Mouse (Mus musculus) ovary, postnatal 14 days (tissue): ENCODE results near the gene Tbc1d16.
A peak's percentile ranks its signal among the peaks of the same experiment; 100 is the strongest.

ENCODE experiments used
- DNase-seq: peaks from one replicate; pipeline ENCODE4 v3.0.0; 2022; ENCODE audit warnings: low spot score

Tbc1d16 gene

DNA sequence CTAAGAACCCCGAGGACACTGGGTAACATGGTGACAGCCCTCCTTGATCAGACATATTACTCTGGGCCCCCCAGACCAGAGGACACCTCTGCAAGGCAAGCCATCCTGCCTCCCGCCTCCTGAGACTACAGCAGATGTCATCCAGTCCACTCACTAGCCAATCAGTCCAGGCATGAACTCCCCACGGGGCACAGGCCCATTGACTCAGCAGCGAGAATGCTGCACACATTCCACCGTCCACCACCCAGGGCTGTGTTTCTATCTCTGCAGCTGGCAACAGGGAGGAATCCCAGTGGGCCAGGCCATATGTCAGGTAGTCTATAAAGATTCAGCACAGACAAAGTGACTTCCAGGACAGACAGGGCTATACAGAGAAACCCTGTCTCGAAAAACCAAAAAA is 20.3 kb downstream of the Tbc1d16 start:
- DNase-seq = no peak

DNA sequence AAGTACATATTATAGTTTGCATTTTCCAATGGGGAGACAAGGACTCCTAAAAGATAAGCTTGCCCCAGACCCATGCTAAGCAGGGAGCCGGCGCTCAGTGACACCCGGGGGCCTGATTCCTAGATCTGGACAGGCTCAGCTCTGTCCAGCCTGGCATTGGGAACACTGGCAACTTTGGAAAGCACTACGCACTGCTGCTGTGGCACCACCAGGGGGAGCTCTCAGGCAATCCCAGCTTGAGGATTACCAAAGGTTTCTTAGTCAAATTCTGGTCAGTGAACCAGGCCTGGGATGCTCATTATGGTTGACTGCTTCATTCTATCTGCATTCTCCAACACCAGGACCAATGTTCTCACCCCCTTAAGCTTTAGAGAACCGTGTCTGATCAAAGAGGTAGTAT is 21.7 kb downstream of the Tbc1d16 start:
- DNase-seq = peak; percentile 68

DNA sequence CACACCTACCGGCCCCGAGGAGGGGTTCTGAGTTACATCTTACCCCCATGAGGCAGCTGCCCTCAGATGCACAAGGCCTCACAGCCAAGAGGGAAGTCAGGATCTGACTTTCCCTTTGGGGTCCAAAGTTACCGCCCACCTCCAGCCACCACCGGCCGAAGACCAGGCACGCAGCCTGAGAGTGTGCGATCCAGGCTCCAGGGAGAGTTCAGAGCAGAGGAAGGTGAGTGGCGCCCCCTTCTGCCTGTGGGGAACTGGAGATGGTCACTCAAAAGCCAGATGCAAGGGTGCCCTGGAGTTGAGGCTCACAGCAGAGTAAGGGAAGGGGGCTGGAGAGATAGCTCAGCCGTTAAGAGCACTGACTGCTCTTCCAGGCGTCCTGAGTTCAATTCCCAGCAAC is 22.6 kb downstream of the Tbc1d16 start:
- no peak for DNase-seq

DNA sequence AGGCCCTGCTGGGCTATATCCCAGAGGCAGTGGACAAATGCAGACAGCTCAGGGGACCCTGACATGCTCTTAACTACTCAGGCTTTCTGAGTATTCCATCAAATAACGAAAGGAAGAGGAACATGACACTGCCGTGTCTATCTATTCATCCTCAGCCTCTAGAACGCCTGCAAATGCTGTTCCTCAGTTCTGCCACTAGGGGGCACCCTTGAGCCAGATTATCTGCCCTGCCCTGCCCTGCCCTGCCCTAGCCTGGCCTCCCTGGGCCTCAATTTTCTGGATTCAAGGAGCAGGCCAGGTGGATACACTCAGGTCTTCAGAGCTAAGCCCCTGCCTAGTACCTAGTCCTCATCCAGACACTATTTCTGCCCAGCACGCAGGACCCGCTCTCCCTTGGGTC is 24.9 kb downstream of the Tbc1d16 start:
- no peak for DNase-seq

DNA sequence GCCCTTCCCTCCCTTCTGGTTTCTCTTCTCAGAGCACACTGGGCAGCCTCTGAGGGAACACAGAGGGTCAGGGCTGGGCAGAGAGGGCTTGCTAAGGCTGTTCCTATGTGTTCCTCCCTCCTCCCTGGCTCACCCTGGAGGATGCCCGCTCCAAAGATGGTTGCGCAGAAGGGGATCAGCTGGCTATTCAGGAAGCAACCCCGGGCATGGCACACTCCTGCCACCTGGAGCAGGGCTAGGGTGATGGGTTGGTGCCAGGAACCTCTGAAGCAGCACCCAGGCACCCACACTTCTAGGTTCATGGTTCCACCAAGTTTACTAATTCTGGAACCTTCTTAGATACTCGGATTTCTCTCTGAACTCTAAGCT is 29.1 kb downstream of the Tbc1d16 start:
- no peak for DNase-seq

DNA sequence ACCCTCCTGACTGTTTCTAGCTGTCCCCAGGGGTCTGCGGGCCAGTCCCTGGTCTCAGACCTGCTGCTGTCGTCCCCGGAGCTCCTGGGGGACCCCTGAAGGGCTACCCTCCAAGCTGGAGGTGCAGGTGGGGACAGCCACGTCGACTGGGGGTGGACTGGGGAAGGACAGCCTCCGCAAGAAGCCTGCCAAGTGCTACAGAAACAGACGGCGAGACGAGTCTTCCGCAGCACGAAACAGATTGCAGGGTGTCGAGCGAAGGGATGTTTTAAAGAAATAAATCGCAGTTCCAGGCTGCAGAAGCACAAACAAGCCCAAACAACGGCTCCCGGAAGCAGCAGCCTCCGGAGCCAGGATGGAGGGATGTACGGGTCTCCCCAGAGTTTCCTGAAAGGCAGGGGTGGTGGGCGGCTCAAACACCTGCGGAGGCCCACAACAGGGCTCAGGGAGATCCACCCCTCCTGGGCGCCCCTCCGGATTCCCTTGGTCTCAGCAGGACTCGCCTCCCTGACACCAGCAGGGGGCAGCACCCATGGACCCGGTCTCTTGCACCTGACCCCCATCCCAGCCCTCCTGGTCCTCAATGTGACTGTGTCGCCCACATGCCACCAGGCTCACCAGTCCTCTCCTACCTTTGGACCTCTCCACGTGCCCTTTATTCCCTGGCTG is 29.6 kb downstream of the Tbc1d16 start:
- DNase-seq = no peak

DNA sequence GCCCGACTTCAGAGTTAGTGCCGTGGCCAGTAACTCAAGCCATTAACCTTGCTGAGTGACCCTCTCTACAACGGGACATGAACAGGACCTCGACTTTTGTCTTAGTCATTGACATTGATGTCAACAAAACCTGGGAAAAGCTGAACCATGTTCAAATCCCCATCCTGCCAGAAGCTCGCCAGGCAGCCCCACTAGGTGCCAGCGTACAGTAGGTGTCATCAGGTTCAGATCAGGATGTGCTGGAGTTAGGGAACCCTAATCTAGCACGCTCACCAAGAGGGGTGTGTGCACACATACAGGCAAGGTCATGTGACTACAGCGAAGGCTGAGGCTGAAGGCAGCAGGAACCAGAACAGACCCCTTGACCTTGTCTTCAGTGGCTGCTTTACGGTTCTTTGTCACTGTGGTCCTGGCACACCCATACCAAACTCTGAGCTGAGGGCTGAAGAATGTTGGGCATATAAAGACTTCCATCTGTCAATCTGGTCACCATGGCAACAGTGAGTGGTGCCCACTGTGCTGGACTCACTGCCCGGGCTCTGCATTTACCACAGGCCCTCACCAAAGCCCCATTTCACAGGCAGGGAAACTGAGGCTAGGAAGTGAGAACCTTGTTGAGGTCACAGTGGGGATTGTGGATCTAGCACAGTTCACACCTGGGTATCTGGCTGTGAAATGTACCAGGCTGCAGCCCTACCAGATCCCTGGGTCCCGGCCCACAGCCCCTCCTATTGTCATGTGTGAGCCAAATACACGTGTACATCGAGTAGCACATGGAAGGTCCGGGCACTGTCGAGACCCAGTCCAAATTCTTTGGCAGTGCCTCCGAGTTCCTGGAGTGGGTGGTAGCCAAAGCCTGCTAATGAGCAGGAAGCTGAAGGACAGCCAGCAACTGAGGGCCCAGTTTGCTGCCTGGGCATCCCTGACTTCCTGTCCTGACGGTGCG is 30.4 kb downstream of the Tbc1d16 start:
- DNase-seq = no peak

DNA sequence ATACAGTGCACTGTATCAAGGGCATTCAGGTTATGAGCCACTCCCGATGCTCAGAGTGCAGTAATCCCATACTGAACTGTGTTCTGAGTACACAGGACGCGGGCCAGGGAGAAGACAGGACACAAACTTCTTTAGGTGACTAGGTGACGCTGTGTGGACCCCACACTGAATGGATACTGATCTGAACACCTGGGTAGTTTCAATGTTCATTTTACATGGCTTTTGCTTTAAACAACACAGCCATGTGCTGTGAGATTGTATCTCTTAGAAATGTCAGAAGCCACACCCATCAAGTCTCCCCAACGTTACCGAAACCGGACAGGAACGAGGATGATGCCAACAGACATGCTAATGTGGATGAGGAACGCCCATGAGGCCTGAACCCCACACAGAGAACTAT is 35.7 kb downstream of the Tbc1d16 start:
- no peak for DNase-seq

DNA sequence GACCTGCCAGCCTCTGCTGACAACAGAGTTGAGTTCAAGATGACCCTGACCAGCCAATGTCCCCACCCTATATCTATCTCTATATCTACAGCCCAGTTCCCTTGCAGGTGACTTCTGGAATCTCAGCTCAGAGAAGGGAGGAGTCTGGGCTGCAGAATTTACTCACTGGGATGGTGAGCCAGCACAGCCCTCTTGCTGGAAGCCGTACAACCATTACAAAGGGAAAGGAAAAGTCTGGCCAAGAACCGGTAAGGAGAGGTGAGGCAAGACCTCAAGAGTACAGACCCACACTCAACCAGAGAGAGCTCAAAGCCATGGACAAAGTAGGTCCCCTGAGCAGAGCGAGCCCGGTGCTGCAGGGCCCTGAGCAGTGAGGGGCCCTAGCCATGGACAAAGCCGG is 36.1 kb downstream of the Tbc1d16 start:
- no peak for DNase-seq

DNA sequence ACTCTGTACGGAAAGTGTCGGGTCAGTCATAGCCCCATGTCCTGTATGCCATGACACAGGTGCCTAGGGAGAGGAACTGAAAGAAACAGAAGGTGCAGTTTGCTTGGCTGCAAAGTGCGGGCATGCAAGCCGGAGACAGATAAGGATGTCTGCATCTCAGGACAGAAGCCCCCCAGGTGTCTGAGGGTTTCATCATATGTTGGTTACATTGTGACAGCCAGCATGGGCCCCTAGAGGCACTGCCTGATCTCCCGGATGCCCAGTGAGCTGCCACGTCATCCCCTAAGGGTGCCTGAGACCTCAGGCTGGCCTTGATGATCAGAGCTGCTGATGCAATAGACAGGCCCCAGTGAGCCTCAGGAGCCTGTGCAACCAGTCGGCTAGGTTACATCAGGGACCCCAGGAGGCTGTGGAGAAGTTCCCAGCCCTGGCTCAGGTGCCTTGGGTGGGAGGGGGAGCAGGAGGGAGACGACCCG is 36.7 kb downstream of the Tbc1d16 start:
- DNase-seq = no peak

DNA sequence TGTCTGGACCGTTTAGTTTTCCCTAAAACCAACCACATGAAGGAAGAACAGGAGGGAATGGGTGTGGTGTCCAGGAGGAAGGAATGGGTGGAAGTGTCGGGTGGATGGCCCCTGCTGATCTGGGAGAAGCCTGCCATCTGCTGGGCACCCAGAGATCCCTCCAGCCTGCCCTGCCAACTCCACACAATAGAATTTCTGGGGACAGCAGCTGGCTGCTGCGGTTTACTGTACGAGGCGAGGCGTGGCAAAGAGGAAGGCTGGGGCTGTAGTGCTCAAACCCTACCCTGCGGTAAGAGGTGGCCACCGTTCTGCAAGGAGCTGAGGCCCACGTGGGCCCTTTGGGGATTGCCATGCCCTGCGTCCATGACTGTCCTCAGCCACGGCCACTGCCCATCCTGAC is 37.8 kb downstream of the Tbc1d16 start:
- DNase-seq = peak; percentile 57

DNA sequence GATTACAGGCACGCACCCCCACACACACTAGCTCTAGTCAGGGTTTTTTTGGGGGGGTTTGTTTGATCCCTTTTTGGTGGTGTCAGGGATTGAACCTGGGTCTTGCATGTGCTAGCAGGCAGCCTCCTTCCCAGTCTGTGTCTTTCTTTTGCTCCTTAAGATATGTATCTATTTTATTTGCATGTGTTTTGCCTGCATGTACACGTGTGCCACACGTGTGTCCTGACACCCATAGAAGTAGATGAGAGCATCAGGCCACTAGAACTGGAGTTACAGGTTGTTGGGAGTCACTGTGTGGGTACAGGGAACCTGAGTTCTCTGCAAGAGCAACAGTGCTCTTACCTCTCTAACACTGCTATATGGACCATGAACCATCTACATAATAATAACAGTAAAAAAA is 39.0 kb downstream of the Tbc1d16 start:
- no peak for DNase-seq

DNA sequence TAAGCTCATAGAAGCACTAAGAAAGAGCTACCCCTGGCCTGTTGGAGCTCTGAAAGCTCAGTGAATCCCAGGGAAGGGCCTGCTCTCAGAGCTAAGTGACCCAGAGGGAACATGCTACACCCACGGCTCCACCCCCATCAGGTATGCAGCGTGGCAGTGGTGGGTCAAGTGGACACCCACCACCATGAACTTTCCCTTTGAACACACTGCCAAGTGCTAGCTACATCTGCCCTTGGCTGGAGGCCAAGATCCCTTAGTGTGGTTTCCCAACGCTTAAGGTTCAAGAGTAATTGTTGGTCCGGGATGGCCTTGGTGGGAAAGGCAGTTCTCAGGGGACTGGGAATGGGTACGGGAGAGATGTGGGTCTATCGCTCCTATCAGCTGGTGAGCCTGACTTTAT is 39.9 kb downstream of the Tbc1d16 start:
- no peak for DNase-seq

DNA sequence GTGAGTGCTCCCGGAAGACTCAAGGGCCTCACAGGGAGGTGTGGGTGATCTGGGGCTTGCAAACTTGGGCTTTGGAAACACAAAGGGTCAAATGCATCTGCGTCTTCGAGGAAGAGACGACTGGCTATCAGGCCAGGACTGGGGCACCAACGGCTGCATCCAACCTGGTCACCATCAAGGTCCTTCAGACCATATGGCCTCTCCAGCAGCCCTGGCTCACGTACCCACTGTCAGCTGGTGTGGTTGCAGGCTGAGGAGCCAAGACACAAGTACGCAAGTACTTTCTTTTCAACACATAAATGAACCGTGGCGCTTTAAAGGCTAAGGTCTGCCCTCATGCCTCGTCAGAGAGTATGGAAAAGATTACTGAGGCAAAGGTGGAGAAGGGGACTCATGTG is 40.5 kb downstream of the Tbc1d16 start:
- DNase-seq = no peak

DNA sequence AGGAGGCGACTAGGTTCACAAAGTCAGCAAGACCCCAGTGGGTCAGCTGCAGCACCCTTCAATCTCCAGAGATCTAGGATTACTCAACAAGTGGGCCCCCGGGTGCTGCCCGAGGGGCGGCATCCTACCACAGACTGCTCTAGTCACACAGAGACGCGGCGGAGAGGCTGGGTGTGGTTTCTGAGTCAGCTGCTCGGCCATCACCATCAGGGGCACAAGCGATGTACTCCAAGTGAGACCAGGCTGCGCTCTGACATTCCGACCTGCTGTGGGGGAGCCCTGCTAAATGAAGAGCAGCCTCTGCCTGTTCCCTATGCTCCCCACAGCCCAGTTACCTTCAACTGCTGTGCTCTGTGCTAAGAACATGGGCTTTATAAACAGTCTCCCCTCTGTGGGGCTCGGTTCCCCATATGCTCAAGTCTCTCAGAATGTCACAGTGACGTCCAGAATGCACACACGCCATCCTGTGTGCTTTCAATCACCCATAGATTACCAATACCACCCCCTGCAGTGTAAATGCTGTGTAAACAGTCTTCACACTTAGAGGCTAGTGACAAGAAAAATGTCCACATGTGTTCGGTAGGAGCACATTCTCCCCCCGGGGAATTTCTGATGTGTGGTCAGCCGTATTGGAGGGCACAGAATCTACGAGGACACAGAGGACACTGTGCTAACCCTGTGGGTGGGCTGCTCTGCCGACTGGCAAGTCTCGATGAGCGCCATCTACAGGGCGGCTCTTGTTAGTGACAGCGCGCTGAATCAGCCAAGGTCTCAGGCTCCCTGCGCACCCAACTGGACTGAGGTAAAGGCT is 41.1 kb downstream of the Tbc1d16 start:
- DNase-seq = peak; percentile 50

DNA sequence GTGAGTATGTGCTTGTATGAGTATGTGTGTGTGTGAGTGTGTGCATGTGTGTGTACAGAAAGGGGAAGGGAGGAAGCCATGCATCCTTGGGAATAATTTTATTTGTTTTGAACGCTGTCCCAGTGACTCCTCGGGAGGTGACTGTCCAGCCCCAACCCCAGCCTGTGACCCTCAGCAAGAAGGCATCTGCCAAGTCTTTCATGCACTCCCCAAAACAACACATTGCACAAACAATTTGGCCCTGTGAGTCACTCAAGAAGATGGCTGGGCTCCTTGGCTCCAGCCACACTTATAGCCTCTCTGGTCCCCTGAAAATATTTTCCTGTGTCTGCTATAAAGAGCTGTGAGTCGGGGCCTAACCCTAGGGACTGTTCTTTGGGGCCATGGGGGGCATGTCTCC is 41.9 kb downstream of the Tbc1d16 start:
- DNase-seq = no peak

DNA sequence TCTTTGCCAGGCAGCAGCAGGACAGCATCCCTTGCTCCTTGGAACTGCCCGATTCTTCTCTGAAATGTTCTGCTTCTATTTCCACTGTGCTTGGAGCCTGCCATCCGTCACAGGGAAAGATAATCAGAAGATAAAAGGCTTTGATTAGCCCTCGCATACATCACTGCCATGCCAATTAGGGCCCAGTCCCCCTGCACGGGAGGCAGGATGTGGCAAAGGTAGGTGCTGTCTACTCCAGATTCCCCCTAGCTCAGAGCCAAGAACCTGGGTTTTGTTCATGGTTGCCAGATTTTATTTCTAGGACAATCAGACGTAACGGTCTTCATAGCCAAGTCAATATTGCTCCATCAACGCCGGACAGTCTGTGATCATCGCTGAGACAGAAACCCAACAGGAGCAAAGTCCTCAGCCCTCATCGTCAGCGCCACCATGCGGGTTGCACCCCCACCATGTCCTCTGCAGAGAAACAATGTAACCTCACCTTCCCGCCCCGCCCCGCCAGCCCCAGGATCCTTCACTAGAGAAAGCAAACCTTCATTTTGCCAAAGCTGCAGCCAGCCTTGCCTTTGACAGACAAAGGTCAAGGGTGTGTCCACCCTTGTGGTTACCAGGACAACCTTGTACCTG is 44.5 kb downstream of the Tbc1d16 start:
- no peak for DNase-seq

DNA sequence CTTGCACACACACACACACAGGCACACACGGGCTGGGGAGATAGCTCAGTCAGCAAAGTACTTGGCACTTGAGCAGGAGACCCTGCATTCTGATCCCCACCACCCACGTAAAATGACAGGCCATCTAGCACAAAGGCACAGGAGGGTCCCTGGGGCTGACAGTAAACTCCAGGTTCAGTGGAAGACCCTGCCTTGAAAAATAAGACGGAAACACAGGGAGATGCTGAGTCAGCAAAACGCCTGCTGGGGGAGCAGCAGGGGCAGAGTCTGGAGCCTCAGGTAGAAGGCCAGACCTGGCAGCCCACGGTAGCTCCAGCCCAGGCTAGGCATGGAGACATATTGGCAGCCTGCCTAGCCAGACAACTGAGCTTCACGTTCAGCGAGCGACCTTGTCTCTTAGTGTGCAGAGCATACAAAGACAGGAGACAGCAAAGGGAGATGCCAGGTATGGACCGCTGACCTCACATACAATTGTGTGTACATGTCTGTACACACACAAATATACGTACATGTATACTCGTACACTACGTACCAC is 46.4 kb downstream of the Tbc1d16 start:
- DNase-seq = no peak

DNA sequence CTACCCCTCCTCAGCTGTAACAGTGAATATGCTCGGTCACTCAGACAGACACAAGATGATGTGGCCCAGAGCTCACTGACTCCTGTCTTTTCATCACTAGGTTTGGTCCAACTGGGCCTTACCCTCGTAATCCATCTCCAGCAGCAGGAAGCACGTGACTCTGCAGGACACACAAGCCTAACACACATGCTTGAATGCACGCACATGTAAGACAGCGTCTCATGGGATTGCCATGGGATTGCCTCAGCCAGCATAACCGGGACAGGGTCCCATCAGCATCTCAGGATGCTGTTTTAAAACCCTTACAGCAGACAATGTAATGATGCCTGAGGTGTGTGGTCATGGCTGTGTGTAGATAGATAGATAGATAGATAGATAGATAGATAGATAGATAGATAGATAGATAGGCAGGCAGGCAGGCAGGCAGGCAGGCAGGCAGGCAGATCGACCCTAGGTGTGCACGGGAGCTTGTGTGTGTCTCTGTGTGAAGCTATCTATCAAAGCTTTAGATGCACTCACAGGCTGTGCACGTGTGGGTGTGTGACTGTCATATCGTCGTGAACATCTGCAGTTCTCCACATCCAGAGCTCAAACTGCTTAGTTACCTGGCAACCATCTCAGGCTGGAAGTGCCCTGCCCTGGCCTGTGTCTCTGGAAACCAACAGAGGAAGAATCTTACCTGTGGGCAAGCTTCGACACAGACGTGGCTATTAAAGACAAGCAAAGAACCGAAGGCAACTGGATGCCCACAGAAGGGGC is 47.3 kb downstream of the Tbc1d16 start:
- no peak for DNase-seq

DNA sequence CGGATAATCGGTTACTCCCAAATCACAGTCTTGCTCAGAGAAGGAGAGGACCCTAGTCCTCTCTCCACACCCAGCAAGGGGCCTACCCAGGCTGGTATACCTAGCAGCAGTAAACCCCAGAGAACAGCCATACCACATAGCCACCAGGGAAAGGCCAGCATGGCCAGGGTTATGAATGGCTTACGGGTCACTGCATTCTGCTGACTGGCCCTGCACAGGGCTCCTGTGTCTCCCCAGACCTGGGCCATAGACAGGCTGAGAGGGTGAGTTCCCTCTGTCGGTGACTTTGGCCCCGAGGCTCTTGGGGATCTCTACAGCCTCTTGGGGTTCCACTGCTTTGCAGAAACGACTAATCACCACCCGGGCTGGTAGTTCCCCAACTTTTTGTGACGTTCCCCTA is 50.0 kb downstream of the Tbc1d16 start:
- DNase-seq = no peak
